ENCODE assay signal across 17 mouse cellular contexts in genomic region chr4:101350656-101351055, GRCm38 (mm10).
DNase-seq lines count a peak whose midpoint lies in the region; ATAC-seq and TF ChIP-seq lines count a peak whose summit lies in the region.
"Had no signal": no experiment of that assay in that cellular context is flagged by ENCODE, and none has a peak within 500 bp of the region (broad histone marks: within the 10 kb centered on the region; RNA-seq: fewer than 3 reads in every experiment).

No protein-coding gene starts in this region.

- H3K4me2 ChIP-seq in forebrain, embryonic 14.5 days (ENCODE audit: low read length): no peak overlapping the region
- H3K4me2 ChIP-seq: hindbrain, embryonic 15.5 days; kidney, embryonic 15.5 days; limb, embryonic 13.5 days; liver, embryonic 15.5 days; midbrain, embryonic 11.5 days had no signal

- H3K27me3 ChIP-seq in heart, adult 2 months (ENCODE audit: control insufficient read depth, insufficient read depth, low read length): no peaks in the 10 kb centered on the region
- H3K27me3 ChIP-seq in forebrain, embryonic 14.5 days (replicated peaks; ENCODE audit: control insufficient read depth, insufficient read depth, low read length): no peaks in the 10 kb centered on the region
- H3K27me3 ChIP-seq: hindbrain, embryonic 15.5 days had no signal

- H3K4me1 ChIP-seq in heart, adult 2 months (ENCODE audit: control insufficient read depth, insufficient read depth, low read length): peaks cover 6% of the 10 kb centered on the region; the same call in 1 of the 2 replicates
- H3K4me1 ChIP-seq in forebrain, embryonic 14.5 days (ENCODE audit: control insufficient read depth, insufficient read depth, low read length): peaks cover 7% of the 10 kb centered on the region

- no peak overlapping the region for H3K9ac ChIP-seq in heart, adult 2 months (ENCODE audit: low read depth, low read length)
- H3K9ac ChIP-seq in forebrain, embryonic 14.5 days (ENCODE audit: low read length): no peak overlapping the region
- H3K9ac ChIP-seq: hindbrain, embryonic 15.5 days; kidney, embryonic 15.5 days; limb, embryonic 13.5 days; liver, embryonic 15.5 days had no signal

- no peak for TF ChIP-seq POLR2A in heart, adult 2 months (IDR thresholded peaks at IDR 0.05; ENCODE audit: insufficient read depth, low read depth, low read length)

- intact Hi-C loops in heart, adult 2 months (cut with DNase I): loop anchor here (1.0 to 10.0 kb wide), 3 partner anchors 17 to 1154 kb away; no protein-coding TSS in a partner anchor

- H3K79me2 ChIP-seq in heart, adult 2 months (replicated peaks; ENCODE audit: control insufficient read depth, insufficient read depth, low read length): peaks cover 2% of the 10 kb centered on the region; the same call in 1 of the 2 replicates

- no peak for ATAC-seq in granulocyte monocyte progenitor cell, adult 5-6 weeks (replicated peaks; ENCODE audit: poor library complexity, severe bottlenecking)
- no peak for ATAC-seq in forebrain, embryonic 14.5 days
- ATAC-seq: intestine, embryonic 16.5 days had no signal

- peaks cover 25% of the 10 kb centered on the region for H3K36me3 ChIP-seq in heart, adult 2 months (ENCODE audit: control insufficient read depth, insufficient read depth, low read length)
- peaks cover 19% of the 10 kb centered on the region for H3K36me3 ChIP-seq in forebrain, embryonic 14.5 days (ENCODE audit: control insufficient read depth, insufficient read depth, low read length)

- no peaks in the 10 kb centered on the region for H3K9me3 ChIP-seq in forebrain, embryonic 14.5 days (replicated peaks; ENCODE audit: control insufficient read depth, low read length)
- H3K9me3 ChIP-seq: hindbrain, embryonic 15.5 days; kidney, embryonic 15.5 days; limb, embryonic 13.5 days; liver, embryonic 15.5 days had no signal

- no peak for TF ChIP-seq EP300 in heart, adult 2 months (IDR thresholded peaks at IDR 0.05; ENCODE audit: insufficient read depth, low read depth, low read length)

- TF ChIP-seq CTCF in heart, adult 2 months (IDR thresholded peaks at IDR 0.05): no peak

- 73% methylated on average over 8 of the region's 8 CpGs for WGBS in heart, adult 2 months
- WGBS in forebrain, embryonic 14.5 days: 87% methylated on average over 8 of the region's 8 CpGs

- H3K4me3 ChIP-seq in heart, adult 2 months: no peak overlapping the region
- H3K4me3 ChIP-seq in forebrain, embryonic 14.5 days (ENCODE audit: low read depth, low read length): no peak overlapping the region
- H3K4me3 ChIP-seq: hindbrain, embryonic 15.5 days; kidney, embryonic 15.5 days; limb, embryonic 13.5 days; liver, embryonic 15.5 days had no signal

- no peak overlapping the region for H3K27ac ChIP-seq in heart, adult 2 months
- H3K27ac ChIP-seq in forebrain, embryonic 14.5 days (ENCODE audit: low read depth, low read length): no peak overlapping the region
- H3K27ac ChIP-seq: hindbrain, embryonic 15.5 days; kidney, embryonic 15.5 days; limb, embryonic 13.5 days; liver, embryonic 15.5 days had no signal

- DNase-seq in adrenal gland, adult (ENCODE audit: inconsistent age in 2 of 2, low spot score in 1 of 2): peak; percentile 83 to 93
- no peak for DNase-seq in adrenal gland, postnatal 4 days (ENCODE audit: low spot score in 2 of 2)
- peak; percentile 35 to 48 for DNase-seq in heart, adult 18-20 months
- DNase-seq in heart, adult 2 months: no peak
- DNase-seq in adipocyte (ENCODE audit: low spot score): peak; percentile 63
- peak; percentile 60 to 69 for DNase-seq in adrenal gland, postnatal 36 days
- no peak for DNase-seq in forebrain, embryonic 14.5 days (ENCODE audit: low spot score)
- DNase-seq: heart, postnatal 4 days; spleen, adult 18-20 months; thymus, adult 2 months had no signal

Comparison
In these comparisons a context has a peak if more than half of its experiments do, and no peak if none do; other contexts are left out.
1. DNase-seq: peak in adrenal gland, adult (2 of 2), heart, adult 18-20 months (2 of 2), adipocyte (single experiment) and adrenal gland, postnatal 36 days (2 of 2); none in adrenal gland, postnatal 4 days (0 of 2), heart, adult 2 months (0 of 2) and forebrain, embryonic 14.5 days (single experiment).